Mouse (Mus musculus) neural tube, embryonic 14.5 days (tissue): ENCODE results near the gene Etv6. TPM values are rescaled to one million over a fixed set of nuclear protein-coding genes. Genes with fewer than 3 reads are reported as not detected.

Experiments used
- ATAC-seq: fragments of 200-750 bp; cut with Nextera tagmentation; 2 replicates; pipeline ENCODE4 v1.8.0; 2017; ENCODE audit warnings: low read depth, mild to moderate bottlenecking, moderate TSS enrichment, moderate library complexity
- H3K27ac ChIP-seq: fragments of 300-500 bp; sonication (generic); 2 replicates; pipeline ENCODE4 v1.5.1; 2014; ENCODE audit warnings: low read depth, mild to moderate bottlenecking, control low read depth, low read length, moderate library complexity, mixed read lengths
- H3K27me3 ChIP-seq: fragments of 300-500 bp; sonication (generic); 2 replicates; pipeline ENCODE4 v1.6.1; 2014; ENCODE audit warnings: low read length; ENCODE audit not compliant: control insufficient read depth, insufficient read depth
- H3K36me3 ChIP-seq: fragments of 300-500 bp; sonication (generic); 2 replicates; pipeline ENCODE4 v1.6.1; 2014; ENCODE audit warnings: low read length, mixed read lengths; ENCODE audit not compliant: control insufficient read depth, insufficient read depth
- H3K4me1 ChIP-seq: fragments of 300-500 bp; sonication (generic); 2 replicates; pipeline ENCODE4 v1.6.1; 2014; ENCODE audit warnings: low read length; ENCODE audit not compliant: control insufficient read depth, insufficient read depth
- H3K4me2 ChIP-seq: fragments of 300-500 bp; sonication (generic); 2 replicates; pipeline ENCODE4 v1.6.1; 2014; ENCODE audit warnings: mild to moderate bottlenecking, low read depth, low read length, control low read depth
- H3K4me3 ChIP-seq: fragments of 300-500 bp; sonication (generic); 2 replicates; pipeline ENCODE4 v1.5.1; 2014; ENCODE audit warnings: low read depth, low read length, control low read depth, mixed read lengths
- H3K9ac ChIP-seq: fragments of 300-500 bp; sonication (generic); replicated peaks from 2 replicates; pipeline ENCODE4 v1.6.1; 2014; ENCODE audit warnings: low read depth, mild to moderate bottlenecking, control low read depth, low read length, mixed read lengths
- H3K9me3 ChIP-seq: fragments of 300-500 bp; sonication (generic); 2 replicates; pipeline ENCODE4 v1.6.1; 2016; ENCODE audit warnings: low read length; ENCODE audit not compliant: control insufficient read depth
- WGBS: fragments of 180-500 bp; shearing (Covaris S2); extraction: QIAGEN DNeasy Blood & Tissue Kit; methylation state at CpG from one replicate; pipeline ENCODE4 v1.1.7; 2014; 5-methylcytosine and 5-hydroxymethylcytosine counted together
- polyA plus RNA-seq: library from polyadenylated mRNA; unstranded; fragments of >200 nt; fragmentation: Nextera tagmentation; extraction: Ambion mirVana; gene quantifications from 2 replicates; pipeline ENCODE4 v1.2.1, GENCODE M21; 2014

Etv6 gene
- polyA plus RNA-seq, 1 experiment from 2014 or later = 5.8 TPM

GRCm38 (mm10) chr6:134026264-134026663 is 9.2 kb upstream of the Etv6 start:
- 78% methylated on average over 2 of the region's 2 CpGs for WGBS
- no peak overlapping the region for H3K4me2 ChIP-seq
- H3K9me3 ChIP-seq = no peaks in the 10 kb centered on the region
- H3K9ac ChIP-seq = no peak overlapping the region
- ATAC-seq = no peak
- H3K27me3 ChIP-seq = no peaks in the 10 kb centered on the region
- no peaks in the 10 kb centered on the region for H3K36me3 ChIP-seq
- H3K27ac ChIP-seq = no peak overlapping the region
- no peaks in the 10 kb centered on the region for H3K4me1 ChIP-seq
- no peak overlapping the region for H3K4me3 ChIP-seq

- no peak overlapping the region for H3K27ac ChIP-seq
- no peaks in the 10 kb centered on the region for H3K4me1 ChIP-seq
- H3K36me3 ChIP-seq = no peaks in the 10 kb centered on the region
- no peak overlapping the region for H3K4me3 ChIP-seq
- 90% methylated on average over 4 of the region's 4 CpGs for WGBS
- no peaks in the 10 kb centered on the region for H3K9me3 ChIP-seq
- H3K9ac ChIP-seq = no peak overlapping the region
- H3K4me2 ChIP-seq = no peak overlapping the region
- ATAC-seq = no peak
- H3K27me3 ChIP-seq = no peaks in the 10 kb centered on the region
These were observed 8.5 kb upstream of the Etv6 start for GRCm38 (mm10) chr6:134027022-134027421.

GRCm38 (mm10) chr6:134032451-134032850 is 3.0 kb upstream of the Etv6 start:
- Histone ChIP-seq H3K9ac (no peak overlapping the region), H3K27me3 (no peaks in the 10 kb centered on the region), H3K9me3 (no peaks in the 10 kb centered on the region), H3K4me3 (no peak overlapping the region), H3K36me3 (no peaks in the 10 kb centered on the region), H3K27ac (no peak overlapping the region), H3K4me2 (no peak overlapping the region), H3K4me1 (peaks cover 9% of the 10 kb centered on the region)
- WGBS = 19% methylated on average over 7 of the region's 7 CpGs
- ATAC-seq = no peak

GRCm38 (mm10) chr6:134034436-134034835 is 1.1 kb upstream of the Etv6 start:
- 2% methylated on average over 8 of the region's 8 CpGs for WGBS
- Histone ChIP-seq H3K27me3 (no peaks in the 10 kb centered on the region), H3K4me2 (peak overlapping the region; percentile 66), H3K9ac (peak overlapping the region; percentile 100), H3K36me3 (no peaks in the 10 kb centered on the region), H3K4me1 (peaks cover 23% of the 10 kb centered on the region), H3K9me3 (no peaks in the 10 kb centered on the region), H3K4me3 (peak overlapping the region; percentile 88), H3K27ac (peak overlapping the region; percentile 100)
- peak; percentile 1; the same call in 1 of the 2 replicates for ATAC-seq

GRCm38 (mm10) chr6:134034904-134035489 is 503 bp upstream of the Etv6 start:
- H3K4me2 ChIP-seq = peak overlapping the region; percentile 66

GRCm38 (mm10) chr6:134036491-134036911 is 1.0 kb downstream of the Etv6 start:
- Histone ChIP-seq H3K9me3 (no peaks in the 10 kb centered on the region), H3K4me3 (peak overlapping the region; percentile 88), H3K4me2 (peak overlapping the region; percentile 66), H3K4me1 (peaks cover 26% of the 10 kb centered on the region), H3K9ac (peak overlapping the region; percentile 100), H3K36me3 (no peaks in the 10 kb centered on the region), H3K27me3 (no peaks in the 10 kb centered on the region), H3K27ac (peak overlapping the region; percentile 100)
- 0% methylated on average over 8 of the region's 8 CpGs for WGBS
- ATAC-seq = no peak

More at GRCm38 (mm10) chr6:134034904-134035489, 503 bp upstream of the Etv6 start:
- Histone ChIP-seq H3K4me3 (peak overlapping the region; percentile 88), H3K36me3 (no peaks in the 10 kb centered on the region), H3K4me1 (peaks cover 23% of the 10 kb centered on the region), H3K9ac (peak overlapping the region; percentile 100), H3K27me3 (no peaks in the 10 kb centered on the region), H3K27ac (peak overlapping the region; percentile 100), H3K9me3 (no peaks in the 10 kb centered on the region)
- ATAC-seq = peak; percentile 93
- WGBS = under 1% methylated on average over 52 of the region's 55 CpGs

GRCm38 (mm10) chr6:134036951-134037431 is 1.5 kb downstream of the Etv6 start:
- Histone ChIP-seq H3K9me3 (no peaks in the 10 kb centered on the region), H3K36me3 (no peaks in the 10 kb centered on the region), H3K27ac (no peak overlapping the region), H3K4me3 (peak overlapping the region; percentile 88), H3K4me1 (peaks cover 30% of the 10 kb centered on the region), H3K9ac (no peak overlapping the region), H3K27me3 (no peaks in the 10 kb centered on the region), H3K4me2 (peak overlapping the region; percentile 66)
- 11% methylated on average over 3 of the region's 3 CpGs for WGBS
- no peak for ATAC-seq

- WGBS = 22% methylated on average over 10 of the region's 10 CpGs
- H3K4me2 ChIP-seq = peak overlapping the region; percentile 66
- peaks cover 33% of the 10 kb centered on the region for H3K4me1 ChIP-seq
These were observed 2.5 kb downstream of the Etv6 start for GRCm38 (mm10) chr6:134037960-134038359.

GRCm38 (mm10) chr6:134038881-134039280 is 3.4 kb downstream of the Etv6 start:
- H3K4me3 ChIP-seq = no peak overlapping the region
- no peak for ATAC-seq

More at GRCm38 (mm10) chr6:134037960-134038359, 2.5 kb downstream of the Etv6 start:
- Histone ChIP-seq H3K27ac (no peak overlapping the region), H3K9me3 (no peaks in the 10 kb centered on the region), H3K4me3 (peak overlapping the region; percentile 88; the same call in 1 of the 2 replicates), H3K36me3 (no peaks in the 10 kb centered on the region), H3K27me3 (no peaks in the 10 kb centered on the region), H3K9ac (0 out of 2 replicates have a peak overlapping the region, but pooled peaks have one; percentile 8)
- no peak for ATAC-seq

More at GRCm38 (mm10) chr6:134038881-134039280, 3.4 kb downstream of the Etv6 start:
- Histone ChIP-seq H3K27ac (no peak overlapping the region), H3K4me1 (peaks cover 42% of the 10 kb centered on the region), H3K4me2 (peak overlapping the region; percentile 66; the same call in 1 of the 2 replicates), H3K27me3 (no peaks in the 10 kb centered on the region), H3K9ac (no peak overlapping the region), H3K9me3 (no peaks in the 10 kb centered on the region), H3K36me3 (no peaks in the 10 kb centered on the region)
- whole genome bisulfite sequencing = 15% methylated on average over 6 of the region's 6 CpGs
